Mouse (Mus musculus): Measurements from ENCODE around the gene Tbk1. TPM values are rescaled to one million over a fixed set of nuclear protein-coding genes. Genes with fewer than 3 reads are reported as not detected.

The Tbk1 gene
- polyA plus RNA-seq, 1 experiment: 35.6 TPM

GRCm38 (mm10) chr10:121542156-121542555 lies 44.4 kb downstream of the Tbk1 start:
- DNase-seq (ENCODE audit: low spot score): no peak

DNA sequence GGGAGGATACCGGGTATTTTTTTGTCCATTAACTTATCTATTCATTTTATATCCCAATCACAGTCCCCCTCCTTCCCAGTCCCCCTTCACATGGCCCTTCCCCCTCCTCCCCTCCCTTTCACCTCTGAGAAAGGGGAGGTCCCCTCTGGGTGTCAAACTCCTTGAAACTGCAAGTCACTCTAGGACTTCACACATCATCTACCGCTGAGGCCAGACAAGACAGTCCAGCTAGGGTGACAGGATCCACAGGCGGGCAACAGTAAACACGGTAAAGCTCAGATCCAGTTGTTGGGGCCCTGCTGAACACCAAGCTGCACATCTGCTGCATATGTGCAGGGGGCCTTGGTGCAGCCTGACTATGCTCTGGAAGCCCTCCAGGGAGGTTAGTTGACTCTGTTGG lies 51.6 kb downstream of the Tbk1 start:
- no peak for DNase-seq (ENCODE audit: low spot score)

DNA sequence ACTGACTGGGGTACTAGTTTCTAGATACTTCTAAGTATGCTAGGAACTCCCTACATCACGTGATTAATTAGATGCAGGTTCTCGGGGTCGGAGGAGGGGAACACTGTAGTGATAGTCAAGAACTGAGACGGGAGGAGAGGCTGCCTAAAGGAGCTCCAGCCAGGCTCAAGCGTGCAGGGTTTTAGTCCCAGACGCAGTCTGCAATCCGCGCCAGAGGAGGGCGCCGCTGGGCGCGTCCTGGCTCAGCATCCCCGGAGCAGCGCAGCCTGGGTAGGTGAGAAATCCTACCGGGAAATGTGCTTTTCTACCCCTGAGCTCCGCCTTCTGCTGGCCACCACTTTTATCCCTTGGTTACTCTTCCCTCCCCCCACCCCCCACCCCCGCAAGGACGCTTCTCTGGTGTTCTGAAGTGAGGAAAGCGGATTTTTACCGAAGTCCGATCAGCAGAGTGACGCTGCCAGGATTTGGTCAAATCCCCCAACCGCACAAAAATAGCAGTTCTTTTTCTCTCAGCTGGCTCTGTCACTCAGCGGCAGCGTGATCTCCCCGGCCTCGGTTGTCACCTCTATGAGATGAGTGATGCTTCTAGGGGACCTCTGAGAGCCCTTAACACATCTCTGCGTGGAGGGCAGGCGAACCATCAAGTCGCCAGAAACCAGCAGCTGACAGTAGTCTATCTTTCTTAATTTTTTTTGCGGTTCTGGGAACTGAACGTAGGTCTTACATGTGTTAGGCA lies 53.3 kb downstream of the Tbk1 start:
- no peak for DNase-seq (ENCODE audit: low spot score)

- no peak for DNase-seq (ENCODE audit: low spot score)
Measured at GRCm38 (mm10) chr10:121531541-121531940, 55.0 kb downstream of the Tbk1 start.

DNA sequence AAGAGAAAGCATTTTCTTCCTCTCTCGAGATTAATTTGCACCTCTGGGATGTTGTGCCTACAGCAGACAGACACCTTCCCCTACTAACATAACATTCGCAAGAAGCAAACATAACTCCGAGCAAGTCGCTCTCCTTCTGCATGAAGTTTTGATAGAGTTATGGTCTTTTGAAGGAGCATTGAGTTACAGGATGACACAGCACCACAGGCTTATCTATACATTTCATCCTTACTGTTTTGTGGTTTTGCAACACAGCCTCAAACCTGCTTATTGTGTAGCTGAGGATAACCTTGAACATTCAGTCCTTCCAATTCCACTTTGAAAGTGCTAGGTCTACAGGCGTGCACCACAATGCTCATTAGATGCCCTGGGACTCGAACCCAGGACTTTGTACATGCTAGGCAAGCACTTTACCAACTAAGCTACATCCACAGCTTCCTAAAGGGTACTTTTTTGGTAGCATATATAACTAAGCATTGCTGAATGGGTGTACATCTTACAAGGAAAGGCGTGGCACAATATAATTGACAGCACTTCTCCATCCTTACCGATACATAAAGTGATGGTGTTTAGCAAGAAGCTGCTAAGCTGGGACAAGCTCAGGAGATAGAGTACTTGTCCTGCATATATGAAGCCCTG lies 56.1 kb downstream of the Tbk1 start:
- no peak for DNase-seq (ENCODE audit: low spot score)

DNA sequence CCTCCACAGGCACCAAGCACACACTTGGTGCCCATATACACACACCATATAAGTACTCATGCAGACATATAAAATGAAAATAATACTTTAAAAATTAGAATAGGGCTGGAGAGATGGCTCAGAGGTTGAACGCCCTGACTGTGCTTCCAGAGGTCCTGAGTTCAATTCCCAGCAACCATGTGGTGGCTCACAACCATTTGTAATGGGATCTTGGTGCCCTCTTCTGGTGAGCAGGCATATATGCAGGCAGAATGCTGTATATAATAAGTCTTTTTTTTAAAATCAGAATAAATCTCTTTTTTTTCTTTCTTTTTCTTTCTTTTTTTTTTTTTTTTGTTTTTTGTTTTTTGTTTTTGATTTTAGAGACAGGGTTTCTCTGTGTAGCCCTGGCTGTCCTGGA lies 57.3 kb downstream of the Tbk1 start:
- no peak for DNase-seq (ENCODE audit: low spot score)

DNA sequence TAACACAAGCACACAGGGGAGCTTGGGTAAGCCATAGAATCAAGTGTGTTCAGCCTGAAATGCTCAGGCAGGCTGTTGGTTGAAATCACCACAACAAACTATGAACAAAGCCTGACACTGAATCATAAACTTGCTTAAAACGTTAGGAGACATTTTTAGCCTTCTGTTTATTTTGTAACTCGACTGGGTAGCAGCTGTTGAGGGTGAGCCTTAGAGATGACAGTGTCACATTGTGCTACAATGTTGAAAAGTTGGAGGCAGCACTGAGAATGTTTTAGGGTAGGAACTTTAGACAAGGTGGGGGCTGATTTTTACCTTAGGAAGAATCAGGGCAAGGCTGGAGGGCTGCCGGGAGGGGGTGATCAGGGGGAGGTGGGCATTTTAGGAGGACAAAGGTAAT lies 58.1 kb downstream of the Tbk1 start:
- DNase-seq (ENCODE audit: low spot score): no peak

DNA sequence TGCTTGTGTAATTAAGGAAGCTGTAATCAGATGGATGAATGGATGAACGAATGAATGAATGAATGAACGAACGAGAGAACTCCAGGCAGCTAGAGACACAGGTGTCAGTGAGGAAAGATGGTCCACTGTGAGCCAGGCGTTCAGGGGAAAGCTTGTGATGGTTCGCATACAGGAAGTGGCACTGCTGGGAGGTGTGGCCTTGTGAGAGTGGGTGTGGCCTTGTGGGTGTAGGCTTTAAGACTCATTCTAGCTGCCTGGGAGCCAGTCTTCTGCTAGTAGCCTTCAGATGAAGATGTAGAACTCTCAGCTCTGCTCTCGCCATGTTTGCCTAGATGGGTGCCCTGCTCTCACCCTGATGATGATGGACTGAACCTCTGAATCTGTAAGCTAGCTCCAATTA lies 59.5 kb downstream of the Tbk1 start:
- no peak for DNase-seq (ENCODE audit: low spot score)

DNA sequence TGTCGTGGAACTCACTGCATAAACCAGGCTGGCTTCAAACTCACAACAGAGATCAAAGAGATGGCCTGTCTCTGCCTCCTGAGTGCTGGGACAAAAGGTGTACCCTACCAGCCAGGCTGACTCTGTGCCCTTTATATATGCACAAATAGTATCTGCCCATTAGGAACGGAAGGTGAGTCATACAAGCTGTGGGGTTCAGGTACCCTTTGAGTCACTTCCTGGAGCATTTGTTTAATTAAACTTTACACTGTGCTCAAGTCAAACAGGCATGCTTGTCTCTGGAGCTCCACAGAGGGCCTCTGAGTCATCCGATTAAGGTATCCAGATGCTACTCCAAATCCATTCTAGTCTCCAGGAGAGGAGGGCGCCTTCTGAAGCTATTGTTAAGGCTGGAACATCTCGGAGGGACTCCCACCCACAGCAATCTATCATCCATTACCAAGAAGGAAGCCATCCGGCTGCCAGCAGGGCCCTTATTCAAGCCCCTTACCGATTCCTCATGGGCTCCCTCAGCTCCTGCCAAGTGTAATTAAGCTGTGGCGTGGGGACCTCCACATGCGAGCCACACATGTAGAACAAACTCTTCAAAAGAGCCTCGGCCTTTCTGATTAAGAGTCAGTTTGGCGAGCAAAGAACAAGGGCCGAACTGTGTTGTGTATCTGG lies 65.5 kb downstream of the Tbk1 start:
- DNase-seq (ENCODE audit: low spot score): no peak

DNA sequence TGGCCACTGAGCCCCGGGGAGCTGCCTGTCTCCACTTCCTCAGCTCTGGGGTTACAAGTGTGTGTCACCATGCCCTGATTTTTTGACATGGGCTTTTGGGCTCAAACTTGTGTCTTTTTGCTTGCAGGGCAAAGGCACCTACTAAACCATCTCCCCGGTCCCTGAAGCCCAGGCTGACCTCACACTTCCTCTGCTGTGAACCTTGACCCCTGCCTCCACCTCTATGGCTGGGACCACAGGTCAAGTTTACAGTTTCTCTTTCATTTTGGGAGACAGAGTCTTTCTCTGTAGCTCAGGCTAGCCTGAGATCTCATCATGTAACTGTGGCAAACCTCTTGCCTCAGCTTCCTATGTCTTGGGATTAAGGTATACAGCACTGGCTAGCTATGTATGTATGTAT lies 66.9 kb downstream of the Tbk1 start:
- no peak for DNase-seq (ENCODE audit: low spot score)

DNA sequence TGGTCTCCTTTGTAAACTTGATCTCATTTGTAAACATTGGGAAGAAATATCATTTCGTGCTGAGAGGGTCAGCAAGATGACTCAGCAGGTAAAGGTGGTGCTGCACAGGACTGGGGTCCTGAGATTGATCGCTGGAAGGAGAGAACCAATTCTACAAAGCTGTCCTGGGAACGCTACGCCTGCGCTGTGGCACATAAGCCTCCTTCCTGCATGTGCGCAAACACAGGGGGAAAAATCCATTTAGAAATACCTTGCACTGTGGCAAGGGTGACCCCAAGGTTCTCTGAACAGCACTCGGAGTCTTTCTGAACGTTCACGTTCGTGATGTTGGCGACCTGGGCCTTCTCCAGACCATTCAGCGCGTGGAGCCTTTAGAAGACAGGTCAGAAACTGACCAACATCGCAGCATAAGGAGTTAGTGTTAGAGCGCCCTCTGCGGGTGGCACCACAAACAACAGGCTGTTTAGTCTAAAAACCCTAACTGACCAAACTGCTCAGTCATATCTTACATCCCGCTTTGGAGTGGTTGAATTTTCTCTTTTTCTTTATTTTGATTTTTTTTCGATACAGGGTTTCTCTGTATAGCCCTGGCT lies 70.5 kb downstream of the Tbk1 start:
- DNase-seq (ENCODE audit: low spot score): peak; percentile 80

DNA sequence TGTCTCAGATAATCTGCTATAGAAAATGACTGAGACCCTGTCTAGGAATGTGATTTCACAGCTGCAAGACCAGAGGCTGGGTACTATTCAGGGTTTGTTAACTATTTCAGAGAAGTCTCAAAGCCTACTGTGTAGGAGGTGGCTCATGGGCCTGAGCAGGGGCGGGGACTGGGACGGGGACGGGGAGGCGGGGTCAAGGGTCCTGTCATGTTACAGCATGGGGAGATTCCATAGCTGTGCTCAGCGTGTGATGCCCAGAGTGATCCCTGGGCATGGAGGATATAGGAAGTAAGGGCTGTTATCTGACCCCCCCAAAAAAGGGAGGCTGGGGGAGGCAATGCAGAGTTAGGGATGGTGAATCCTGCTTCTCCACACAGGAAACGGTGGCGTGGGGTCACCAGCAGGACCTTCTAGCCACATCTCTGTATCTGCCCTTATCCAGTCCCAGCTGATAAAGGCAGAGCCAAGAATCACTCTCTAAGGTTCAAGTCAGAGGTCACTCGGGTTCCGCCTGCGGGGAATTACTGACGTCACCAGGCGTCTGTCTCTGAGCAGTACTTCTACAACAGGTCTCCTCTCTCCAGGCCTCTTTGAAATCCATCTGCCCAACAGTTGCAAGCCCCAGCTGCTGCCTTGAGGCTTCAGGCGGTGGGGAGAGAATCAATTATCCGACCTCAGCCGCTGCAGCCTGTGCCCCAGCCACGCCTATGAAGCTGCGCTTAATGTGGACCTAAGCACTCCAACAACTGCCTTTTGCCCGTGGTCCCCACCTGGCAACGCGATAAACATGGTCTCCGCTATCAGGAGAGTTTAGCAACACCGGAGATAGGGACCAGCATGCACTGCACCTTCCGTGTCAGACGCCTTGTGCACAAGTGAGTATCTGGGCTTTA lies 76.6 kb downstream of the Tbk1 start:
- no peak for DNase-seq (ENCODE audit: low spot score)

DNA sequence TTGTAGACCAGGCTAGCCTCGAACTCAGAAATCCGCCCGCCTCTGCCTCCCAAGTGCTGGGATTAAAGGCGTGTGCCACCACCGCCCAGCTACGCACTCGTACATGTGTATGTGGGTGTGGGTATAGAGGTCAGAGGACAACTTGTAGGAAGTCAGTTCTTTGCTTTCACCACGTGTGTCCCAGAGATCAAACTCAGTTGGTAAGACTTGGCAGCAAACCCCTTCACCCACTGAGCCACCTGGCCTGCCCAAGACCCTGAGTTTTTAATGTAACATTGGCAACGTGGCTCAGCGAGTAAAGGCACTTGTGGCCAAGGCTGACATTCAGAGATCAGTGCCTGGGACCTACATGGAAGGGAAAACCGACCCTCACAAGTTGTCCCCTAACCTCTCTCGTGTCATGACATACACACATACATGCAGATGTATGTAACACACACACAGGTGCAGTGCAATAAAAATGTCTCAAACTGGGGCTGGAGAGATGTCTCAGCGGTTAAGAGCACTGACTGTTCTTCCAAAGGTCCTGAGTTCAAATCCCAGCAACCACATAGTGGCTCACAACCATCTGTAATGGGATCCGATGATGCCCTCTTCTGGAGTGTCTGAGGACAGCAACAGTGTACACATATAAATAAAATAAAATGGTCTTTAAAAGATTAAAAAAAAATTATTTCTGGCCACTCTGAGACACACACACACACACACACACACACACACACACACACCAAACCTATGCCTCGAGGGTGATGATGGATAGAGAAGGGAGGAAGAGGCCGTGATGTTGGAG lies 78.6 kb downstream of the Tbk1 start:
- no peak for DNase-seq (ENCODE audit: low spot score)

GRCm38 (mm10) chr10:121506731-121507583 lies 79.6 kb downstream of the Tbk1 start:
- DNase-seq (ENCODE audit: low spot score): no peak

DNA sequence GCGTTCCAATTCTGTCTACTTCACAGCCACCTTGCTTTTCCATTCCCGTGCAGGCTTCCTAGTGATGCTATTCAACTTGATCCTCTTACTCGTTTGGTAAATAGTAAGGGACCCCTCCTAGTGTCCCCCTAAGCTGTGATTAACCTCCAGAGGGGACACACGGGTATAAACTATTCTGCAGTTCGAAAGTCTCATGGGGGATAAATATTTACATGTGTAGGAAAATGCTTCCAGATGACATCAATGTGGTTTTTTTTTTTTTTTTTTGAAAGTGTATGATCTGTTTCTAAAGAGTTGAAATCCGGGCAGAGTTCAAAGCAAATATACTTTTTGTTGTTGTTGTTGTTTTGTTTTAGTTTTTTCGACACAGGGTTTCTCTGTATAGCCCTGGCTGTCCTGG lies 80.7 kb downstream of the Tbk1 start:
- DNase-seq (ENCODE audit: low spot score): no peak

DNA sequence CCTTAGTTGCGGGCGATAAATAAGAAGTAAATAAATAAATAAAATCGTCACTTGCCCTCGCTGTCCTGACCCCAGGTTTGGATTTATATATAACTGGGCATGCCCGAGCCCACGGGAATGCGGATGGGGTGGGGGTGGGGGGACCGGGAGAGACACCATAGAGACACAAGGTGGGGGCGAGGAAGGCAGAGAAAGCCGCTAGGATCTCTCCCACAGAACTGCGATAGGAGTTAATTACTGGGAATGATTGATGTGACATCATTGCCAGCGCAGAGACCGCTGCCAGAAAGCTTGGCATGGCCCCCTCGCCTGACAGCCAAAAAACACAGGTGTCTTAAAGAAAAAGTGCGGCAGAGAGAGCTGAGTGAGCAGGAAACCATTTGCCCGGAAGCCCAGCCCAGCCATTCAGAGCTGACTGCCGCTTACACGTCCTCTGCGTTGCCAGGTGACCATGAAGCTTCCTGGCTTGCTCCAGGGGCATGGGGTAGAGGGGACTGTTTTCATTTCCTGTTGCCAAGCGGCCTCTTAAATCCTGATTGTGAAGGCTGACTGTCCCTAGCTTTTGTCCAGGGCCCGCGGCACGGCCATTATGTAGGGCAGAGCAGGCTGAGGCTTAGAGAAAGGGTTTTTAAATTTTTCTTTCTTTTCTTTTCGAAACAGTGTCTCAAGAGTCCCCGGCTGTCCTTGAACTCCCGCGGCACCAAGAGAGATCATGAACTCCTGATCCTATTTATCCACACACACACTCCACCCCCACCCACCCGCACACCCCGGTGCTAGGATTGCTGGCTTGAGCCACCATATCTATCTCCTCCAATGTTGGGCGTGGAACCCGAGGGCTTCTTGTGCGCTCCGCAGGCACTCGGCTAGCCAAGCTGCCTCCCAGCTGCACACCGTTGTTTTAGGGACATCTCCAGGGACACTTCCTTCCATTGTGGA lies 81.3 kb downstream of the Tbk1 start:
- peak; percentile 49 for DNase-seq (ENCODE audit: low spot score)

- DNase-seq (ENCODE audit: low spot score): no peak
Measured at GRCm38 (mm10) chr10:121501160-121501559, 85.4 kb downstream of the Tbk1 start.

DNA sequence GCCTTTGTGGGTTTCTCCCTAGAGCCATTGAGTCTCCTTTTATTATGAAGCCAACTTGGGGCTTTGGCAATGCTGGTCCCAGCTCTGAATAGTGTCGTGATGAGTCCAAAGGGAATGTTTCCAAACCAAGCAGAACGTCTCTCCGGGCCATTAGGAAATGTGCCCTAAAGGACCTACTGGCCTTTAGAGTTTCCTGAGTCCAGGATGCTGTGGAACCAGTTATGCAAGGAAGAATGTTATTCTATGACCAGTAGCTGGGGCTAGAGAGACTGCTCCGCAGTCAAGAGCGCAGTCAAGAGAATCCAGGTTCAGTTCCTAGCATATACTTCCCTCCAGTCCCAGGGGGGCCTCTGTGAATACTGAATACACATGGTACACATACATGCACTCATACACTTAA lies 86.6 kb downstream of the Tbk1 start:
- DNase-seq (ENCODE audit: low spot score): no peak

DNA sequence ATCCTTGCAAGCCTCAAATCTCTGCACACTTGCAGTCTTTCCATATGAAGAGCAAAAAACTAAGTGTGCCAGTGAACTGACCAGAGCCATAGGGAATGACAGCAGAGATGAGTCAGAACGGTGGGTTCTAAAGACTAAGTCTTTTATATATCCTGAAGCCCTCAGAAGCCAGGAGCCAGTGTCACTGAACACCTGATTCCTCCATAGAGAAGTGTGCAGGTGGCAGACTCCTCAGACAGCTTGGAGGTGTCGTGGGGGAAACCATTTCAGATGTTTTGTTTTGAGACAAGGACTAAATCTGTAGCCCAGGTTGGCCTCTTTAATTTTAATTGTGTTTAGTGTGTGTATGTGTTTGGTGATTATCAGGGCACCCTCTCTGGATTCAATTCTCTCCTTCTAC lies 87.5 kb downstream of the Tbk1 start:
- DNase-seq (ENCODE audit: low spot score): no peak
